Mouse (Mus musculus) yolk sac, embryonic 10.5 days (tissue): ENCODE results near the gene Tmem123.

Experiments used
- DNase-seq: peaks from one replicate; pipeline ENCODE4 v3.0.0-alpha.2; 2017; ENCODE audit warnings: low spot score

Tmem123 gene

GRCm38 (mm10) chr9:7829531-7830528 is 66.0 kb downstream of the Tmem123 start:
- DNase-seq, result no peak

GRCm38 (mm10) chr9:7833421-7833820 is 69.6 kb downstream of the Tmem123 start:
- no peak for DNase-seq

- no peak for DNase-seq
Observed at GRCm38 (mm10) chr9:7835302-7835701, 71.5 kb downstream of the Tmem123 start.

- DNase-seq, result peak; percentile 74
Observed at GRCm38 (mm10) chr9:7836331-7836730, 72.5 kb downstream of the Tmem123 start.

- peak; percentile 97 for DNase-seq
Observed at GRCm38 (mm10) chr9:7836905-7837805, 73.3 kb downstream of the Tmem123 start, which contains the start of gene Birc2. Gene Birc2, minus strand, starts transcription at chr9:7837064.

GRCm38 (mm10) chr9:7837806-7838440 is 74.1 kb downstream of the Tmem123 start:
- peak; percentile 64 for DNase-seq

- no peak for DNase-seq
Observed at GRCm38 (mm10) chr9:7841221-7841620, 77.4 kb downstream of the Tmem123 start.
